Mouse (Mus musculus) kidney, postnatal 14 days (tissue): ENCODE measurements around the gene Sh2b1.
"Not testable (repeated sequence)": the region's sequence is repeated elsewhere in the genome, so short reads cannot be mapped to it uniquely, and the experiment has no call there.

Experiments used
- DNase-seq: peaks from one replicate; pipeline ENCODE4 v3.0.0; 2022; ENCODE audit warnings: mixed read lengths

Gene Sh2b1

DNA sequence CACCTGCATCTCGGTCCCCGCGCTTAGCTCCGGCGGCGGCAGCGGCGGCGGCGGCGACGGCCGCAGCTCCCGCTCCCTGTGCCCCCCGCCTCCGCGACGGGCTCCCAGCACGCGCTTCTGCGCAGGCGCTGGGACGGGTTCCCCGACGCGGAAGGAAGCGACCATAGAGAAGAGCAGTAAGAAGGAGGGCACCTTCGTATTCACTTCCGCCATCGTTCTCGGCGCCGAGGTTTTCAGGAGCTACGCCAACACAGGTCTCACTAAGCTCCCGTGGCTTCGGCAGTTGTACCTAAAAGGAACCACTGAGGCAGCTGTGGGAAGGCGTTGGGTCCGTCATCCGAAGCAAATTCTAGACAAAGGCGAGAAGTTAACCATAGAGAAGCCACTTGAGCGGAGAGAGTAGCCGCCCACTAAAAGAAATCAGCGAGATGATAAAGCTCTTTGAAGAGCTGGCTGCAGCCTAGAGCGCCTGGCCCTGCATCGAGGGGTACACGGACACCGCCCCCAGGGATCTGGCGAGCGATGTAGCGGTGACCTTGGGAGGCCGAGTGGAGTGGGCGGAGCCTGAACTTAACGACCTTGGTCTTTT lies at the start of gene Sh2b1:
TSS of gene Sh2b1 (minus strand) at position 432 of the 589 bp plus-strand sequence.
- DNase-seq, result peak; percentile 93

DNA sequence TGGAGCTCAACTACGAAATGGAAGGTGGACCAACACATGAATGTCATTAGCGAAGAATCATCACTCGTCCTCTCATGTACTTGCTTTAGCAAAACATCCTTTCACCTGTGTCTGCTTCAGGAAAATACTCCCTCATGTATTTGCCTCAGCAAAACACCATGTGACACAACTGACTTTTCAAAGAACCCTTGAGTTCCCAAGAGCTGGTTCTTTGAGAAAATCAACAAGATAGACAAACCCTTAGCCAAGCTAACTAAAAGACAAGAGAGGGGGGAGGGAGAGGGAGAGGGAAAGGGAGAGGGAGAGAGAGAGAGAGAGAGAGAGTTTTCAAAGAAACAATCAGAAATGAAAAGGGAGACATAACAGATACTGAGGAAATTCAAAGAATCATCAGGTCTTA lies 48.1 kb upstream of the Sh2b1 start:
- DNase-seq, result no peak

DNA sequence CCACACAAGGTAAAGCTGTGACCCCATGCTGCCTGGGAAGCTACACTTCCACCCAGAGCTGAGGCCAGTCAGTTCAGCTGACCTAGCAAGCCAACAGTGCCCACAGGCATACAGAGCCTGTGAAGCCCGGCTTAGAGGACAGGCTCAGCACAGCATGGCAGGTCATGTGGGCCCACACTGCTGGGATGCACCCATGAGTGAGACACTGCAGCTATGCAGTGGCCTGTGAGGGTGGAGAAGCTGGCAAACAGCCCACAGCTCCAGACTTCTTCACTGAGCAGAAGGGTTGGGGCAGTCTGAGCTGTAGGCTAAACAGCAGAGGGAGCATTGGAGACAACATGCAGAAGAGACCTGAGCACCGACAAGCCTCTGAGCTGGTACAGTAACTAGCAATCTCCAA lies 44.3 kb upstream of the Sh2b1 start:
- peak; percentile 57 for DNase-seq

DNA sequence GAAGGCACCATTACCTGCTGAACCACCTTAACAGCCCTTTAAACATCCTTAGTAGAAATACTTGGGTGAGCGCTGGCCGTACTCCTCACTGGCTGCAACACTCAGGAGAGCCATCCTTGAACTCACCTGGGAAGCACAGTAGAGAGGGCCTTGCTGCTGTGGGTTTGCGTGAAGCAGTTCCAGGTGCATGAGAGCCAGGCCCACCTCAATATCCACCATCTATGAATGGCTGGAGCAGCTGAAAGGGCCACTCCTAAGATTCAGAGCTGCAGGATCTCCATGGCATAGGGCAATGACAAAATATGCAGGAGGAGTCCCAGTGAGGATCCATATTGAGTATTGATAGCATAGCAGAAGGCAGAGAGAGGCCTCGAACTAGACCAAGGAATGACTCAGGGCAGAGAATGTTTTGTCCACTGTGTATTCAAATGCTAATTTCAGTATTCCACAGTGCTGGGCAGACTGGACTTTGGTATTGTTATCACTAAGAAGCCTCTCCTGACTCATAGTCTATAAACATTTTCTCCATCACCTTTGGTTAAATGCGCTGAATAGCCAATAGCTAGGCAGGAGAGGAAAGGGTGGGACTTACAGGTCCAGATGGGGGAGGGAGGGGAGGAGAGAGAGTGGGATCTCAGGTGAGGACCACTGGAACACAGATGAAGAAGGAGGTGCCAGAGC lies 43.2 kb upstream of the Sh2b1 start:
- no peak for DNase-seq

DNA sequence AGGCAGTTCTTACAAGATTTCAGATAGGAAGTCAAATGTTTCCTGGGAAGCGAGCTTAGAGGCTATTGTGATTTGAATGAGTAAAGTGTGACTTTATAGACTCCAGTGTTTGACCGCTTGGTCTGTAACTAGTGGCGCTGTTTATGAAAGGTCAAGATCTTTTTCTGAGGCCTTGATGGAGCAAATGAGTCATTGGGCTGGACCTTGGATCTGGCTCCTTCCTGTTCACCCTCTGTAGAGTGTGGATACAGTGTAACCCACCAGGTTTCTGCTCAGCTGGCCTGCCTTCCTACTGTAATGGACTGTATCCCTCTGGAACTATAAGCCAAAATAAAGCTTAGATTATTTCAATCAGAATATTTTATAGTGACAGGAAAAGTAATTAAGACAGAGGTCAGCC lies 36.1 kb upstream of the Sh2b1 start:
- DNase-seq, result no peak

DNA sequence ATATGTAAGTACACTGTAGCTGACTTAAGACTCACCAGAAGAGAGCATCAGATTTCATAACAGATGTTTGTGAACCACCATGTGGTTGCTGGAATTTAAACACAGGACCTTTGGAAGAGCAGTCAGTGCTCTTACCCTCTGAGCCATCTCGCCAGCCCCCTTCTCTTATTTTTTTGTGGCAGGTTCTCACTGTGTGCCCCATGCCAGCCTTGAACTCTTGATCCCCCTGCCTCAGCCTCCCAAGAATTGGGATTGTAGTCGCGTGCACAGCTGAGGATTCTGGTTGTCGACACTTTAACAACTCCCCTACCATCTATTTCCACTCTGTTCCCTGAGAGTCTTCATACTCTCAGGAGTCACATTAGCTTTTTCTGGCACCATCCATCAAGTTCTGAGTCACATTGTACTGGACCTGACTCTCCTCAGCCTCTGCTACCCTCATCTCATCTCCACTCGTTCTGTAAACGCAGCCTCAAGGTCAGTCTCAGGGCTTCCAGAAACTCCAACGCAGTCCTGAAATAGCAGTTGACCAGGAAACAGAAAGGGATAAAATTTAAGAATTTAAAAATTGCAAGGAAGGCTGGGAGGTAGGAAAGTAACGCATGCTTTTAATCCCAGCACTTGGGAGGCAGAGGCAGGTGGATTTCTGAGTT lies 32.0 kb upstream of the Sh2b1 start:
- no peak for DNase-seq

DNA sequence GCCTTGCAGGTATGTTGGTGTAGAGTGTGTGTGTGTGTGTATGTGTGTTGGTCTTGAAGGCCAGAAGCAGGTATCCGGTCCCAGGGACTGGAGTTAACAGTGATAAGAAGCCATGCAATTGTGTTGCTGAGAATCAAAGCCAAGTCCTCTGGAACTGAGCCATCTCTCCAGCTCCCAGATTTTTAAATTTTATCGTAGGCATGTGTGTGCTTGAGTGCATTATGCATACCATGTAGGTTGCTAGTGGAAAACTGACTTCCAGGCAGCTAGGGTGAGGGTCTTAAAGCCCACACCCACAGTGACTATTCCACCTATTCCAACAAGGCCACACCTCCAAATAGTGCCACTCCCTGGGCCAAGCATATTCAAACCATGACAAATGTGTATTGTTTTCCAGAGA lies 29.7 kb upstream of the Sh2b1 start:
- no peak for DNase-seq

DNA sequence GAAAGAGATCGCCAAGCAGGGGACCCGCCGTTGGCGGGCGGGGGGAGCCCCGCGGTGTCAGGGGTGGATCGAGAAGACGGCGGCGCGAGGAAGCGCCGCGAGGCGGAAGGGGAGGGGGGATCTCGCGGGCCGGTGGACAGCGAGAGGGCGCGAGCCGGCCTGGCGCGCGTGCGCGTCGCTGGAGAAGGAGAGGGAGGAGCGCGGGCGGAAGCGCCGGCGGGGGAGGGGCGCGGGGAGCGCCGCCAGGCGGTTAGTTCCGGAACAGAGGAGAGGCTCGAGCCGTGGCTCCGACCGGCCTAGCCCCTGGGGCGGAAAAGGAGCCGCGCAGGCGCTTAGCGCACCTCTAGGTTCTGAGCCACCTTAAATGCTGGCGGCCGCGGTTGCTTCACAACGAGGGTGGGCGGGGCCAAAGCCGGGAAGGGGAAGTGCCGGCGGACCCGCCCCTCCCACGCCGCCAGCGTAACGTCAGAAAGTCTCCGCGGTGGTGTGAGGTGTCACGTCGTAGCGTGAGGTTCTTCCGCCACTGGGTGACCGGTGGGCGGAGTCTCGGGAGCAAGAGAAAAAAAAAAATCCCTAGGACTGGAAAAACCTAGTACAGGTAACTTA lies 28.2 kb upstream of the Sh2b1 start, which contains the start of gene Atxn2l:
TSS of gene Atxn2l (minus strand) at position 165 of the 606 bp plus-strand sequence.
- DNase-seq, result peak; percentile 100

DNA sequence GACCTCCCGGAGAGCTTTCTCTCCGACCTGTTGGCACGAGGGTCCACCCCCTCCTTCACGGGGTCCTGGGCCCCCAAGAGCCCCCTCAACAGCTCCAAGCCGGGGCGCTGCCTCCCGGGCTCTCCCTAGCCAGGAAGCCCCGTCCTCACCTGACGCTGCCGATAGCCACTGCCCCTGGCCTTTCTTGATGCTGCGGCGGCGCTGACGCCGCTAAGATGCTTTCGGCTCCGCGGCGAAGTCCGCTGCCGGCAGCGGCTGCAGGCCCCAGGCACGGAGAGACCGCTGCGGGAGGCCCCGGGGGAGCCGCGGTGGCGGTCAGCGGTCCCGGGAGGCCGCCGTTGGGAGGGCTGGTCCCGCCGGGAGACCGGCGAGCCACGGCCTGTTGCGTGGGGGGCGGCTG lies 27.5 kb upstream of the Sh2b1 start:
- DNase-seq, result no peak

DNA sequence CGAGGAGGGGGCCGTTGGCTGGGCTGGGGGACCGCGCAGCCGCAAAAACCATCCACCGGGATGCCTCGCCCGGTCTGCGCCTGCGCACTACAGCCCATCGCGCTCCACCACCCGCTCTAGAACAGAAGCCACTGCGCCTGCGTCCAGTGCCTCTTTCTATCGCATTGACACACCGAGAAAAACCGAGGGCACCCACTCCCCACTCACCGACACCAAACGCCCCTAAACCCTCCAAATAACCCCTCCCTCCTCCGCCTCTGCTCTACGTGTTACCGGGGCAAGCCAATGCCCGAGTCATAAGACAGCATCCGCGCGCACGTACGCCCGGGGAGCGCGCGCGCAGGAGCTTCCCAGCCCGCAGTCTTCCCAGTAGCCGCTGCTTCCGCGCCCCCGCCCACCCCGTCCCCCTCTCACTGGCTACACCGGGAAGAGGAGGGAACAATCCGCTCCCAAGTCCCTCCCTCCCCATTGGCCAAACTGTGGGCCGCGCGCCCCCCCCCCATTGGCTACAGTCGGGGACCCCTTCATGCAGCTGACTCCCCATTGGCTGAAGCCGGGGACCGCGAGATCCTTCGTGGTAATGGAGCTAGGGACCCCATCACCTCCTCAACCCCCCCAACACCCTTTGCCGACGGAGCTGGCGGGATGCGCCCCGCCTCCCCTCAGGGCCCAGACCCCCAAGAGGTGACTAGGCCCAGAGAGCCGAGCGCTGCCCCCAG lies 27.0 kb upstream of the Sh2b1 start:
- peak; percentile 95 for DNase-seq

DNA sequence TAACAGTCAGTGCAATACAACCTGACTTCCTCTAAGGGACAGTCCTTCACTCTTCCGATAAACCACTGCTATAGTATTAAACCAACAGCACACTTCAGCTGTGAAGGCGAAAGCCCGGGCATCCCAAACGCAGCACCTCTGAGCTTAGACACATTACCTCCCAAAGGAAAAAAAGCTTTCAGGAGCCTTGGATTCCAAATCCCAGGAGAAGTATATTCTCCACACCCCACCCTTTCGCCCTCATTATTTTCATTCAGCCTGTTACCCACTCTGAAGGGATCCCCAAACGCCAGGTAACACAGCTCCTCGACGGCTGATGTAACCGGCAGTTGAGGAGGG lies 26.4 kb upstream of the Sh2b1 start:
- DNase-seq, result no peak

DNA sequence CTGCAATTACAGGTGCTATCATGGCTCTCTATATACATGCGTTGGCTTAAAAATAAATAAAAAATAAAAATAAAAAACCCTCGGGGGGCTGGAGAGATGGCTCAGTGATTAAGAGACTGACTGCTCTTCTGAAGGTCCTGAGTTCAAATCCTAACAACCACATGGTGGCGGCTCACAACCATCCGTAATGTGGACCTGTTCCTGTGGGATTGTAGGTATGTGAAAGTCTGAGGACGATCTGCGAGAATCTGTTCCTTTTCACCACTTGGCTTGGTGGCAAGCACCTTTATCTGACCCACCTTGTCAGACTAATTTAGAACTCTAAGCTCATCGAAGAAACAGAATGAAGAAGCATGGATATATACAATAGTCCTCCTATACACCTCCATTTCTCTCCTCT lies 24.2 kb upstream of the Sh2b1 start:
- DNase-seq, result no peak

DNA sequence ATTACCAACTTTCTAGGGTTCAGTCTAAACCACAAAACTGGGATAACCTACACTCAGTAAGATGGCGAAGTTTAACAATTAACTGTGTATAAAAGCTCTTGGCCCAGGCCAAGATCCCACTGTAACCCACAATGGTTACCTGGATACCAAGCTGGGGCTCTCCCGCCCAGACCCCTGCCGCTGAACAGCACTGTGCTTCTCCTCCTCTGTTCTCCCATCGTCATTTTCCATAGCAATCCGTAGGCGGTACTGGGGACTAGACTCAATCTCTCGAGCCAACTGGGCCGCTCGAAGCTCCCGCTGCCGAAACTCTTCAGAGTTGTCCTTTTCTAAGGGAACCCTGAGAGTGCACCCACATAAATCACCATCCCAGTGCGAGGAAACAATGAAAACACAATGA lies 22.7 kb upstream of the Sh2b1 start:
- no peak for DNase-seq

DNA sequence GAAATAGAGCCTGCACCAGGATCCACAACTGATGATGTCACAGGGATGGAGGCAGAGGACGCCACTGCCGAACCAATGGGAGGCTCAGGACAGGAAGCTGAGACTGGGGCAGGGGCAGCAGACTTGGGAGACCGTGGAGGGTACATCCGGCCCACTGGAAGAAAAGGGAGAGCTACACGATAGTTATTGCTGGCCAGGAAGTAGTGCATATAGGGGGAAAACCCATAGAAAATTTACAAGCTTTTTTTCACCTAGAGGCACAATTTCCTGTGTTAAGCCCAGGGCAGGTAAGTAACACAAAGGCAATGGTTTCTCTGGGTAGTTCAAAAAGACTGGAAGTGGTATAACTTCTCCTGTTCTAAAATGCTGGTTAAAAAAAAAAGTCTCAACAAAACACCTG lies 21.3 kb upstream of the Sh2b1 start:
- DNase-seq, result no peak

DNA sequence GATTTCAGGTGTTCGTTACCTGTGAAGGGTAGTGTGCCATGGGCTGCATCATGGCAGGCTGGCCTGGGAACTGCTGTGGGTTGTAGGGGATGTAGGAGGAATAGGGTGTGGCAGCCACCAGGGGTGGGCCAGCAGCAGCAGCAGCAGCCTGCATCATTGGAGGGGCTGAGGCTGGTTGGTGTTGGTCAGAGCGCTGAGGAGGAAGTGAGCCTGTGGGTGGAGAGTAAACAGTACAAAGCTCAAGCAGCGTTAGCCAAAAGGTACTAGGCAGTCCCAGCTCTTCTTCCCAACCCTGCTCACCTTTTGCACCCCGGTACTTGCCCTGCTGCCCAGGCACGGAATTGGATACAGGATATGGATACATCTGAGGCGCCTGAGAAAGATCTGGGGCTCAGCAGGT lies 18.9 kb upstream of the Sh2b1 start:
- no peak for DNase-seq

DNA sequence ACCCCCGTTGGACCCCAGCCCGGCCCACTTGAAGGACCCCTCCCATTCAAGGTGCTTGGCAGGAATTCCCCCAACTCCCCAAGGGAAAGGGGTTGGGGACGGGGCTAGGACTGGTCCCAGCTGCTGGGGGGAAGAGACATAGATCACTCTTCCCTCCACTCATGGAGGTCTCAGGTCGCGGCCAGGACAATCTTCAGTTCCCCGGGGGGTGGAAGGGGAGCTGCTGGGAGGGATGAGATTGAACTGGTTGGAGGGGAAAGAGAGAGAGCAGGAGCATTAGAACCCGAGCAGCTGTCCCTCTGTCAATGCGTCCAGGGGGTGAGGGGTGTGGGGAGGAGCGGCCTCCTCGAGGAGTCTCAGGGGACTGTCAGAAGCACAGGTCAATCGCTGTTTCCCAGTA lies 16.7 kb upstream of the Sh2b1 start:
- peak; percentile 28 for DNase-seq

DNA sequence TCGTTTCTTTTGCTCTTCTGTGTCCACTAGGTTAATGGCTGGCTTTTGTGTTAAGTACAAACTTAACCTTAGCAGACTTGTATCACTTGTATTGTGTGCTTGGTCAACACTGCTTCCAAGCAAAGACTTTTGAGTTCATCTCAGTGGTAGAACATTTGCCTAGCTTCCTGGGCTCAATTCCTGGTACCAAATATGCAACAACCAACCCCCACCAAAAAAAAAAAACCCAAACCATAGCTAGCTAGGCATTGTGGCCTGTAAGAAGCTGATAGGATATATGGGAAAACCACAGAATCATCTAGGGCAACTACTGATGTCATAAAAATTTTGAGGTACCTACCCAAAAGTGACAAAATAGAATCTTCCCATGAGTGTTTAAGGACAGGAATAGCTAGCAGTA lies 15.8 kb upstream of the Sh2b1 start:
- DNase-seq, result no peak

DNA sequence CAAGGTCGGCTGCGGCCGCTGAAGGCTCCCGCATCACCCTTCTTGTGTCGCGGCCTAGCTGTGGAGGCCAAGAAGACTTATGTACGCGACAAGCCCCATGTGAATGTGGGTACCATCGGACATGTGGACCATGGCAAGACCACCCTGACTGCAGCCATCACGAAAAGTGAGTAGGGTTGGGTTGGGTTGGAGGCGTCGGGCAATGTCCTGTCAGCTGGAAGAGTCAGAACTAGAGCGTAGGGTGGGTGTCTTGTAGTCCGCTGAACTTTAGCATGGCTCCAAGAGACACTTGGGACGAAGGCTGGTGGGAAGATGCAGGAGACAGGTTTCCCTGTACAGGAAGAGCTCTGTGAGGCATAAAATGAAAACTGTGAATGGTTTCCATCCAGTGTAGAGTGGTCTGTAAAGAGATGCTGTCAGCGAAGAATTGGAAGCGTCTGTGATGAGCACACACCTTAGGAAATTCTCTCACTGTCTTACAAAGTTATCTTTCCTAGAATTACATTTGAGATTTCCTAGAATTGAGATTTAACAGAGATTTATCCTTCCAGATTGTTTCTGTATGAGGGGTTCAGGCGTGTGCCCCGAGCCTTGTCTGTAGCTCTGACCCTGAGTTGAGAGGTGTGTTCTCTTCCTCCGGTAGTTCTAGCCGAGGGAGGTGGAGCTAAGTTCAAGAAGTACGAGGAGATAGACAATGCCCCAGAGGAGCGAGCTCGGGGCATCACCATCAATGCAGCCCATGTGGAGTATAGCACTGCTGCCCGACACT lies 12.6 kb upstream of the Sh2b1 start:
- DNase-seq, result not testable (repeated sequence)

DNA sequence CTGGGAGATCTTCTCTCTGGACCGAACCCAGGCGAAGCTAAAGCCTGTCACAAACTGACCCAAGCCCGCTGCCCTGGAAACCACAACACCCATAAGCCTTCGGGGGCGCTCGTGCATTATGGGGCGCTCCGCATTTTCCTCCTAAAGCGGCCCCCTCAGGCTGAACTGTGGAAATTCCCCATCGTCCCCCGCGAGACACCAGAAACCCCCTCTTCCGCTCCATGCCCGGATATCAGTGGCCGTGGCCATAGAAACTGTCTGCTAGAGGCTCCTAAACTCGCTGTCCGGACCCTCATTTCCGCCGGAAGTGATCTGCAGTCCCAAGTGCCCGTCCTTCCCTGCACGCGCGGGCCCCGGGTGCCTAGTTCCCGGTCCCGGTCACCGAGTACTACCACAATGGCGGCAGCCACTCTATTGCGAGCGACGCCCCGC lies 11.8 kb upstream of the Sh2b1 start, which contains the start of gene Tufm:
TSS of gene Tufm (plus strand) at position 310 of the 432 bp plus-strand sequence.
- DNase-seq, result peak; percentile 97

DNA sequence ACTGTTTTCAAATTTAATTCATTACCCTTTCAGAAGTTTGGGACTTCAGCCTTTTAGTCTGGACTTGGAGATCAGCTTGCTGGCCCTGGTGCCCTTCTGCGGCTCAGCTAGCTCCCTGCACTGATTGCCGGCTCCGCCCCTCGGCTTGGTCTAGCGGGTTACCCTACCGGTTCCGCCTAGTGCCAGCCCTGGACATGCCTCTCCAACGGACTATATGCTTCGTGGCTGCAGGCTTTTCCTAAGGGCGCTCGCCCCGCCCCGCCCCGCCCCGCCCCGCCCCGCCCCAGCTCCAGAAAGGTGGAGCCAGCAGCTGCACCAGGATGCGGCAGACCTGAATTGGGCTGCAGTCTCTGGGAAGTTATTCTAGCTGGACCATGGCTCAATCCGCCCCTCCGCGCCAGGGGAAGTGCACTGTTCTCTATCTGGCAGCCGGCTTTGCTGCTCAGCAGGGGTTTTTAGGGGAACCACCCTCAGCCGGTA lies 7.2 kb upstream of the Sh2b1 start:
- DNase-seq, result peak; percentile 95

DNA sequence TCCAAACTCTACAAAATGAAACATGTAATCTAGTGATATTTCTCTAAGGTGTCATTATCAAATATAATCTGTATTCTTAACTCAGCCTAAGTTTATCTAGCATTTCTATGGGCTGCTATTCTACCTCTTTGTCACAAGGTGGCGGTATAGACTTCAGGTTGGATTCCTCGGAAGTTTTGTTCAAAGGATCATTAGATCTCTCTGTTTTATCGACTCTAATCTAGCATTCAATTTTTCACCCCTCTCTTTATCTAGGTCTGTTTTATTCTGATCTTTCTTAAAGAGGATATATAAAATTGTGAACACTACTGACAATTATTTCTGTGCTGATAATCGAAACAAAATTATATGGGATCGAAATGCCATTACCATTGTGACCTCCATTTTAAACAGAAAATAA lies 6.5 kb upstream of the Sh2b1 start:
- DNase-seq, result no peak

DNA sequence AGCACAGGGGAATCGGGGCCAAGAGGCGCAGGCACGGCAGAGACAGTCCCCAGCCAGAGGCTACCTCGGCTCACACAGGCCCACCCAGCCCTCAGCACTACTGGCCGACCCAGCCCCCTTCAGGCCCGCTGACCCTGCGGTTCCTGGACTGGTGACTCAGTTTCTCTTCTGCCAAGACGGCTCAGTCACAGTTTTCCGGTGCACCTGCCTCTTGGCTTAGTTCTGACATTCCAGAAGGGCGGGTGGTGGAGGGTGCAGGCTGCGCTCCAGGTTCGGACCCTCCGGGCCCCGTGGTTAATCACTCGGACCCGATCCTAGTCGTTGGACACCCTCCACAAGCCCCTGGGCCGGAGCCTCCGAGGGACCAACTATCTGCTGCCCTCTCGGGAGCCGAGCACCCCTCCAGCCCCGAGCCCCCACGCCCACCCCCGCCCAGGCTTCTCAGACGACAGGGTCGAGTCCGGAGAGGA lies 703 bp downstream of the Sh2b1 start:
- DNase-seq, result no peak
